Mouse (Mus musculus) ovary, postnatal 14 days (tissue): ENCODE data around the gene Cd22.

ENCODE experiments used
- DNase-seq: peaks from one replicate; pipeline ENCODE4 v3.0.0; 2022; ENCODE audit warnings: low spot score

Gene Cd22

GRCm38 (mm10) chr7:30820131-30820530 lies 60.0 kb downstream of the Cd22 start:
- no peak for DNase-seq
